Mouse (Mus musculus) neural tube, embryonic 11.5 days (tissue): ENCODE measurements around the gene Asb17. TPM values are rescaled to one million over a fixed set of nuclear protein-coding genes. Genes with fewer than 3 reads are reported as not detected.
"Not testable (repeated sequence)": the region's sequence is repeated elsewhere in the genome, so short reads cannot be mapped to it uniquely, and the experiment has no call there.

Source experiments
- ATAC-seq: fragments of 200-750 bp; cut with Nextera tagmentation; 2 replicates; pipeline ENCODE4 v1.8.0; 2017; ENCODE audit warnings: moderate number of reproducible peaks, mild to moderate bottlenecking, moderate TSS enrichment, moderate library complexity; ENCODE audit not compliant: insufficient read depth, low FRiP score, low TSS enrichment
- DNase-seq: peaks from one replicate; pipeline ENCODE4 v3.0.0-alpha.2; 2015; ENCODE audit warnings: low spot score
- H3K27ac ChIP-seq: fragments of 300-500 bp; sonication (generic); 2 replicates; pipeline ENCODE4 v1.5.1; 2014; ENCODE audit warnings: low read depth, mild to moderate bottlenecking, low read length
- H3K27me3 ChIP-seq: fragments of 300-500 bp; sonication (generic); 2 replicates; pipeline ENCODE4 v1.6.1; 2014; ENCODE audit warnings: mild to moderate bottlenecking, low read length, mixed read lengths; ENCODE audit not compliant: control insufficient read depth, insufficient read depth
- H3K36me3 ChIP-seq: fragments of 300-500 bp; sonication (generic); 2 replicates; pipeline ENCODE4 v1.6.1; 2014; ENCODE audit warnings: mild to moderate bottlenecking, low read length, moderate library complexity, mixed read lengths; ENCODE audit not compliant: control insufficient read depth, insufficient read depth
- H3K4me1 ChIP-seq: fragments of 300-500 bp; sonication (generic); 2 replicates; pipeline ENCODE4 v1.6.1; 2014; ENCODE audit warnings: low read length, mixed read lengths; ENCODE audit not compliant: control insufficient read depth, insufficient read depth
- H3K4me2 ChIP-seq: fragments of 300-500 bp; sonication (generic); 2 replicates; pipeline ENCODE4 v1.6.1; 2014; ENCODE audit warnings: low read depth, mild to moderate bottlenecking, moderate library complexity
- H3K4me3 ChIP-seq: fragments of 300-500 bp; sonication (generic); 2 replicates; pipeline ENCODE4 v1.5.1; 2014; ENCODE audit warnings: low read depth, low read length
- H3K9ac ChIP-seq: fragments of 300-500 bp; sonication (generic); 2 replicates; pipeline ENCODE4 v1.6.1; 2014; ENCODE audit warnings: mild to moderate bottlenecking, low read length
- H3K9me3 ChIP-seq: fragments of 300-500 bp; sonication (generic); 2 replicates; pipeline ENCODE4 v1.6.1; 2016; ENCODE audit warnings: low read length; ENCODE audit not compliant: control insufficient read depth
- WGBS: fragments of 180-500 bp; shearing (Covaris S2); extraction: QIAGEN DNeasy Blood & Tissue Kit; methylation state at CpG from one replicate; pipeline ENCODE4 v1.1.7; 2014; 5-methylcytosine and 5-hydroxymethylcytosine counted together
- polyA plus RNA-seq: library from polyadenylated mRNA; unstranded; fragments of >200 nt; fragmentation: Nextera tagmentation; extraction: Ambion mirVana; gene quantifications from 2 replicates; pipeline ENCODE4 v1.2.1, GENCODE M21; 2014

Gene Asb17
- polyA plus RNA-seq, 1 experiment from 2014 or later = 0.44 TPM

- no peak overlapping the region for H3K4me3 ChIP-seq
- H3K27me3 ChIP-seq = no peaks in the 10 kb centered on the region
- ATAC-seq = no peak
- no peaks in the 10 kb centered on the region for H3K36me3 ChIP-seq
- no peak for DNase-seq
- no peak overlapping the region for H3K27ac ChIP-seq
- no peaks in the 10 kb centered on the region for H3K9me3 ChIP-seq
- WGBS = 40% methylated on average over 6 of the region's 6 CpGs
- no peak overlapping the region for H3K4me2 ChIP-seq
- H3K9ac ChIP-seq = no peak overlapping the region
- no peaks in the 10 kb centered on the region for H3K4me1 ChIP-seq
Measured at GRCm38 (mm10) chr3:153826616-153827015, 17.4 kb upstream of the Asb17 start.

- DNase-seq, H3K4me2 ChIP-seq, H3K27ac ChIP-seq, H3K36me3 ChIP-seq, H3K9me3 ChIP-seq, H3K9ac ChIP-seq, ATAC-seq, H3K4me3 ChIP-seq, H3K4me1 ChIP-seq, H3K27me3 ChIP-seq: not testable (repeated sequence)
- WGBS = 90% methylated on average over 3 of the region's 3 CpGs
Measured at GRCm38 (mm10) chr3:153829788-153830187, 14.2 kb upstream of the Asb17 start.

- Histone ChIP-seq H3K36me3 (no peaks in the 10 kb centered on the region), H3K27ac (no peak overlapping the region), H3K9me3 (no peaks in the 10 kb centered on the region), H3K4me2 (no peak overlapping the region), H3K4me3 (no peak overlapping the region), H3K27me3 (no peaks in the 10 kb centered on the region), H3K4me1 (no peaks in the 10 kb centered on the region), H3K9ac (no peak overlapping the region)
- ATAC-seq (no peak), DNase-seq (peak; percentile 23)
- WGBS = 71% methylated on average over 11 of the region's 11 CpGs
Measured at GRCm38 (mm10) chr3:153831014-153831872, 12.8 kb upstream of the Asb17 start.

- ATAC-seq (no peak), DNase-seq (no peak)
- H3K36me3 ChIP-seq = no peaks in the 10 kb centered on the region
- no peaks in the 10 kb centered on the region for H3K9me3 ChIP-seq
- H3K9ac ChIP-seq = no peak overlapping the region
- H3K4me3 ChIP-seq = no peak overlapping the region
- H3K4me1 ChIP-seq = no peaks in the 10 kb centered on the region
- 75% methylated on average over 4 of the region's 4 CpGs for WGBS
- H3K27me3 ChIP-seq = no peaks in the 10 kb centered on the region
- no peak overlapping the region for H3K4me2 ChIP-seq
- no peak overlapping the region for H3K27ac ChIP-seq
Measured at GRCm38 (mm10) chr3:153831873-153832653, 11.9 kb upstream of the Asb17 start.

GRCm38 (mm10) chr3:153832654-153832945 is 11.4 kb upstream of the Asb17 start:
- Histone ChIP-seq H3K27ac (no peak overlapping the region), H3K27me3 (no peaks in the 10 kb centered on the region)

GRCm38 (mm10) chr3:153834071-153834470 is 9.9 kb upstream of the Asb17 start:
- no peaks in the 10 kb centered on the region for H3K36me3 ChIP-seq
- DNase-seq (no peak), ATAC-seq (no peak)
- H3K4me3 ChIP-seq = no peak overlapping the region
- H3K27ac ChIP-seq = no peak overlapping the region
- no peaks in the 10 kb centered on the region for H3K27me3 ChIP-seq
- no peaks in the 10 kb centered on the region for H3K9me3 ChIP-seq
- no peaks in the 10 kb centered on the region for H3K4me1 ChIP-seq
- WGBS = 92% methylated on average over 4 of the region's 4 CpGs
- H3K9ac ChIP-seq = no peak overlapping the region
- H3K4me2 ChIP-seq = no peak overlapping the region

More at GRCm38 (mm10) chr3:153832654-153832945, 11.4 kb upstream of the Asb17 start:
- DNase-seq = no peak
- Histone ChIP-seq H3K36me3 (no peaks in the 10 kb centered on the region), H3K9me3 (no peaks in the 10 kb centered on the region), H3K4me3 (no peak overlapping the region), H3K4me1 (no peaks in the 10 kb centered on the region), H3K4me2 (no peak overlapping the region), H3K9ac (no peak overlapping the region)
- 48% methylated on average over 6 of the region's 6 CpGs for WGBS
- ATAC-seq = no peak

- H3K9me3 ChIP-seq = no peaks in the 10 kb centered on the region
- ATAC-seq (peak; percentile 50; the same call in 1 of the 2 replicates), DNase-seq (peak; percentile 61)
- H3K27me3 ChIP-seq = no peaks in the 10 kb centered on the region
- H3K4me2 ChIP-seq = no peak overlapping the region
- no peaks in the 10 kb centered on the region for H3K4me1 ChIP-seq
- 67% methylated on average over 7 of the region's 7 CpGs for WGBS
- H3K9ac ChIP-seq = no peak overlapping the region
- no peak overlapping the region for H3K27ac ChIP-seq
- H3K4me3 ChIP-seq = no peak overlapping the region
- no peaks in the 10 kb centered on the region for H3K36me3 ChIP-seq
Measured at GRCm38 (mm10) chr3:153835455-153836086, 8.4 kb upstream of the Asb17 start.

- Histone ChIP-seq H3K36me3 (no peaks in the 10 kb centered on the region), H3K27ac (no peak overlapping the region), H3K27me3 (no peaks in the 10 kb centered on the region), H3K9ac (no peak overlapping the region), H3K4me2 (no peak overlapping the region), H3K4me3 (no peak overlapping the region), H3K9me3 (no peaks in the 10 kb centered on the region), H3K4me1 (no peaks in the 10 kb centered on the region)
- DNase-seq (no peak), ATAC-seq (no peak)
- WGBS = 87% methylated on average over 3 of the region's 3 CpGs
Measured at GRCm38 (mm10) chr3:153836316-153836715, 7.7 kb upstream of the Asb17 start.
